Mouse (Mus musculus) liver, embryonic 12.5 days (tissue): Measurements from ENCODE around the gene Gm3029. TPM values are rescaled to one million over a fixed set of nuclear protein-coding genes. Genes with fewer than 3 reads are reported as not detected.
"Not testable (repeated sequence)": the region's sequence is repeated elsewhere in the genome, so short reads cannot be mapped to it uniquely, and the experiment has no call there.

Experiments used
- ATAC-seq: fragments of 200-750 bp; cut with Nextera tagmentation; 2 replicates; pipeline ENCODE4 v1.8.0; 2017; ENCODE audit warnings: moderate number of reproducible peaks, mild to moderate bottlenecking, moderate library complexity
- H3K27ac ChIP-seq: fragments of 300-500 bp; sonication (generic); 2 replicates; pipeline ENCODE4 v1.5.1; 2016; ENCODE audit warnings: mild to moderate bottlenecking
- H3K27me3 ChIP-seq: fragments of 300-500 bp; sonication (generic); replicated peaks from 2 replicates; pipeline ENCODE4 v1.6.1; 2016; ENCODE audit warnings: mild to moderate bottlenecking, moderate library complexity
- H3K36me3 ChIP-seq: fragments of 300-500 bp; sonication (generic); 2 replicates; pipeline ENCODE4 v1.6.1; 2016; ENCODE audit warnings: mild to moderate bottlenecking, moderate library complexity
- H3K4me1 ChIP-seq: fragments of 300-500 bp; sonication (generic); 2 replicates; pipeline ENCODE4 v1.6.1; 2016
- H3K4me2 ChIP-seq: fragments of 300-500 bp; sonication (generic); 2 replicates; pipeline ENCODE4 v1.6.1; 2016; ENCODE audit warnings: mild to moderate bottlenecking, moderate library complexity
- H3K4me3 ChIP-seq: fragments of 300-500 bp; sonication (generic); 2 replicates; pipeline ENCODE4 v1.5.1; 2016; ENCODE audit warnings: mild to moderate bottlenecking, moderate library complexity
- H3K9ac ChIP-seq: fragments of 300-500 bp; sonication (generic); 2 replicates; pipeline ENCODE4 v1.6.1; 2016; ENCODE audit warnings: mild to moderate bottlenecking, moderate library complexity
- H3K9me3 ChIP-seq: fragments of 300-500 bp; sonication (generic); replicated peaks from 2 replicates; pipeline ENCODE4 v1.6.1; 2016; ENCODE audit warnings: mild to moderate bottlenecking, moderate library complexity
- WGBS: fragments of 180-500 bp; shearing (Covaris S2); methylation state at CpG from one replicate; pipeline ENCODE4 v1.1.7; 2016; ENCODE audit not compliant: insufficient replicate concordance; 5-methylcytosine and 5-hydroxymethylcytosine counted together
- polyA plus RNA-seq: library from polyadenylated mRNA; unstranded; fragments of >200 nt; fragmentation: Nextera tagmentation; extraction: Ambion mirVana; gene quantifications from 2 replicates; pipeline ENCODE4 v1.2.1, GENCODE M21; 2016

Gene Gm3029
- polyA plus RNA-seq, result not detected in 2 replicates

DNA sequence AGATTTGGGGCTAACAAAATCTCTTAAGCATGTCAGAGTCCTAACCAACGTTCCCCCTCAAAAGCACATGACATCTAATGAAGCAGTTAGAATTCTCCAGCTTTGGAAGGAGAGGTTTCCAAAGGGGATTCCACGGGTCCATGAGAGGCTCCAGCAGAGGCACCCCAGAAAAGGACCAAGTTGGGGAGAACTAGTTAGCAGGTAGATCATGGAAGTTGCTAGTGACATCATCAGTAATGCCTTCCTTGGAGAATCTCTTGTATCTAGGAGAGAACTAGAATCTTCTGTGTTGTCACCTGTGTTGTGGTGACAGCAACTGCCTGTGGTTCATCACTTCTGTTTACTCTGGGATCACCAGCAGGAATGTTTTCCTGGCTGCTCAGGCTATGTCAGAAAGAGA is at the start of gene Gm3029:
Gene Gm3029, plus strand, starts transcription at position 301 of the 400 bp plus-strand sequence.
- not testable (repeated sequence) for H3K4me1 ChIP-seq, H3K36me3 ChIP-seq, ATAC-seq, H3K27me3 ChIP-seq, H3K9ac ChIP-seq, H3K4me2 ChIP-seq, H3K9me3 ChIP-seq, H3K4me3 ChIP-seq, H3K27ac ChIP-seq
- 20% methylated on average over 1 of the region's 2 CpGs for WGBS

GRCm38 (mm10) chr14:3883872-3884271 is 47.7 kb upstream of the Gm3029 start, which contains the start of gene Gm2916:
Gene Gm2916, plus strand, starts transcription at chr14:3884172.
- H3K9ac ChIP-seq, H3K36me3 ChIP-seq, H3K9me3 ChIP-seq, H3K27ac ChIP-seq, H3K27me3 ChIP-seq, H3K4me3 ChIP-seq, ATAC-seq, H3K4me1 ChIP-seq, H3K4me2 ChIP-seq: not testable (repeated sequence)
- no CpG with 5 or more reads among the region's 1 CpGs for WGBS

DNA sequence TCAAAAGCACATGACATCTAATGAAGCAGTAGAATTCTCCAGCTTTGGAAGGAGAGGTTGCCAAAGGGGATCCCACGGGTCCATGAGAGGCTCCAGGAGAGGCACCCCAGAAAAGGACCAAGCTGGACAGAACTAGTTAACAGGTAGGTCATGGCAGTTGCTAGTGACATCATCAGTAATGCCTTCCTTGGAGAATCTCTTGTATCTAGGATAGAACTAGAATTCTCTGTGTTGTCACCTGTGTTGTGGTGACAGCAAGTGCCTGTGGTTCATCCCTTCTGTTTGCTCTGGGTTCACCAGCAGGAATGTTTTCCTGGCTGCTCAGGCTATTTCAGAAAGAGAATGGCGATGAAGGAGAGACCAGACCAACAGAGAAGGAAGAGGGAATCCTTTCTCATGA is 31.7 kb downstream of the Gm3029 start, which contains the start of gene Gm3095:
Gene Gm3095, plus strand, starts transcription at position 301 of the 400 bp plus-strand sequence.
- H3K36me3 ChIP-seq, H3K4me1 ChIP-seq, H3K4me2 ChIP-seq, ATAC-seq, H3K9ac ChIP-seq, H3K27me3 ChIP-seq, H3K4me3 ChIP-seq, H3K27ac ChIP-seq, H3K9me3 ChIP-seq: not testable (repeated sequence)
- WGBS, result no CpG with 5 or more reads among the region's 2 CpGs

Other genes starting within 250 kb of the Gm3029 start
- not detected in 2 replicates for gene Gm3043, start 243.0 kb upstream of the Gm3029 start, polyA plus RNA-seq
- gene Gm3002, start 121.7 kb upstream of the Gm3029 start, polyA plus RNA-seq, result not detected in 2 replicates
- gene Gm3033, start 85.5 kb upstream of the Gm3029 start, polyA plus RNA-seq, result not detected in 2 replicates
- not detected in 2 replicates for gene Gm2916, start 47.6 kb upstream of the Gm3029 start, polyA plus RNA-seq
- gene Gm3095, start 31.8 kb downstream of the Gm3029 start, polyA plus RNA-seq, result not detected in 2 replicates
- gene Gm3099, start 66.6 kb downstream of the Gm3029 start, polyA plus RNA-seq, result not detected in 2 replicates
- not detected in 2 replicates for gene Gm5796, start 92.2 kb downstream of the Gm3029 start, polyA plus RNA-seq
- not detected in 2 replicates for gene Gm3115, start 152.4 kb downstream of the Gm3029 start, polyA plus RNA-seq
- gene Gm8108, start 178.8 kb downstream of the Gm3029 start, polyA plus RNA-seq, result not detected in 2 replicates
- gene Gm3127, start 233.3 kb downstream of the Gm3029 start, polyA plus RNA-seq, result not detected in 2 replicates